Mouse (Mus musculus) sigmoid colon, adult 10 weeks (tissue): ENCODE results near the gene Zfp358. TPM values are rescaled to one million over a fixed set of nuclear protein-coding genes. Genes with fewer than 3 reads are reported as not detected.

Source experiments
- polyA plus RNA-seq: library from polyadenylated mRNA; stranded (reverse); fragments of 350-450 nt; fragmentation: Illumina TruSeq; extraction: RNeasy Lipid Tissue Mini Kit (QIAGEN cat#74804); gene quantifications from one replicate; pipeline ENCODE4 v1.2.3, GENCODE M21; 2014; ENCODE audit warnings: low read depth, low replicate concordance

Zfp358 gene
- 2.6 TPM for polyA plus RNA-seq

DNA sequence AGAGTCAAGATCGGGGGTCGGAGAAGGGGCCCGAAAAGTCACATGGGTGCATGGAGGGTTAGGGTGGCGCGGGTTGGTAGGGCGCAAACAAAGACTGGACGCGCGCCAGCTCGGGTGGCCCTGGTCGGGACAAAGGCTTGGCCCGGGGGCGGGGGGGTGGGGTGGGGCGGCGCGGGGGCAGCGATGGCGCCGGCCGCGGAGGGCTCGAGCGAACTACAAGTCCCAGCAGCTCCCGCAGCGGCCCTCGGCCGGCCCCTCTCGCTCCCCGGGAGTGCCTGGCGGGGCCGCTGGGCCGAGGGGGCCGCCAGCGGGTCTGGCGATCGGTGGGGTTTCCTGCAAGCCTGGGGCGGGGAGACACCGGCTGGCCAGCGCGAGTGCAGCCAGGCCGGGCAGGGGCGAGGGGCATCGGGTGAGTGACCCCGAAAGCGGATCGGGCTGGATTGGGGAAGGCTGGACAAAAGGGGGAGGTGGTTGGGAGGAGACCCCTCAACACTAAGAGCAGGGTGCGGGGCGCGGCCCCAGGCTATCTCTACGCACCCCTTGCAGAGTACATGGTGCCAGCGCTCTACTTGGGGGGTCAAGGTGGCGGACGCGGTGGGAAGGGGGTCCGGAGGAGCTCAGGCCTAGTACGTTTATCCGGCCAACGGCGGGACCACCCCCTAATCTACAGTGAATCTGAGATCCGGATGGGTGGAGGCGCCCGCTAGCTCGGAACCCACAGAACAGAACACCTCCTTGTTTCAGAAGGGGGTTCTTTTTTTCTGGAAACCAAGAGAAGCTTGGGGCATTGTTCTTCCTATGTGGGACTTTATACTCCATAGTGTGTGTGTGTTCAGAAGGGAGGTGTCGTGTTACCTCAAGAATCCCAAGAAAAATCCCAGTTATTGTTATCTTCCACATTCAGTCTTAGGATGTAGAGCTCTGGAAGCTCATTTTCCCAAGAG, at the start of gene Zfp358:
TSS of gene Zfp358 (plus strand) at position 238 of the 944 bp plus-strand sequence.

DNA sequence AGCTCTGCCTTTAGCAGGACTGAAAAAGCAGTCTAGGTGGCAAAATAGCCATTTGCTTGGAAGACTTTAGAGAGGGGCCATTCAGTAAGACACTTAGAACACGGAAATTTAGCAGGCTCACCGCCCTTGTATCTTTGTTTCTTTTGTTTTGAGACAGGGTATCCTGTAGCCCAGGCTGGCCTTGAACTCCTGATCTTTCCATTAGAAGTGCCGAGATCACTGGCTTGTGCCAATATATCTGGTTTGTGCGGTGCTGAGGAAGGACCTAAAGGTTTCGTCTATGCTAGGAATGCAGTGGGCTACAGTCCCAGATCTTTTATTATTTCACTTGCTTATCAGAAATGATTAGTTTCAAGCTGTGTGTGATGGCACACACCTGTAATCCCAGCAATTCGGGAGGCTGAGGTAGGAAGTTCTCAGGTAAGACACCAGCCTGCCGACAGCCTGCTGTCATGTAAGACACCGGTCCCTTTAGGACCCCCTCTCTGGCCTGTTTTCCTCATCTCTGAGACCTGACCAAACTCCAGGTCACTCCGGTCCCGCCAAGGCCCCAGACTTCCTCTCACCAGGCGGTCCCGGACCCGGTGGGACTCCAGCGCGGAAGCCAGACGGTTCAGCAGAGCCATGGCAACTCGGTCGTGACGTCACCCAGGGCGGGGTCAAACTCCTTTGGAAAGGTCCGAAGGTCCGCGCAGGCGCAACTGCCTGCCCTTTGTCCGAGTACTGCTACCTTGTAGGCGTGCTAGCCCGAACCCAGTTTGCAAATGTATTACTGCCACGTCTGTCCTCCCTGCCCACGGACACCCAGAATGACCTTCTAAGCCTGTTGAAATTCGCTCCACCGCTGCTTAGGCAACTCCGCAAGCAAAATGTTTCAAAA, 25.7 kb upstream of the Zfp358 start, which contains the start of gene Pex11g:
TSS of gene Pex11g (minus strand) at position 675 of the 880 bp plus-strand sequence.

DNA sequence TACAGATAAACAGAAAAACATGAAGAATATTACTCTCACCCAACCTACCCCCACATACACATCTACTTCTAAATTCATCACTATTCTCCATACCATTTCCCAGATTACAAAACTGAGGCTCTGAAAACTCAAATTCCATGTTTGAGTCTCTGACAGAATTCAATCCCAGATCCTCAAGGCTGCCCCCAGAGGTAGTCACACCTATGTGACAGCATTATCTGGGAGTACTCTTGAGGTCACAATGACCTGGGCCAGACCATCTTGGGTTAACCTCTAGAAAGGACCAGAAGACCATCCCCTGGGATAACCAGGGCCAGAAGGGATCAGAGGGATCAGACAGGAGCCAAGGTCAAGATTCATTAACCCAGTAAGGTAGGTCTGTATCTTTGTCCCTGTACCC, 22.4 kb upstream of the Zfp358 start, which contains the start of gene Tex45:
TSS of gene Tex45 (plus strand) at position 301 of the 400 bp plus-strand sequence.

DNA sequence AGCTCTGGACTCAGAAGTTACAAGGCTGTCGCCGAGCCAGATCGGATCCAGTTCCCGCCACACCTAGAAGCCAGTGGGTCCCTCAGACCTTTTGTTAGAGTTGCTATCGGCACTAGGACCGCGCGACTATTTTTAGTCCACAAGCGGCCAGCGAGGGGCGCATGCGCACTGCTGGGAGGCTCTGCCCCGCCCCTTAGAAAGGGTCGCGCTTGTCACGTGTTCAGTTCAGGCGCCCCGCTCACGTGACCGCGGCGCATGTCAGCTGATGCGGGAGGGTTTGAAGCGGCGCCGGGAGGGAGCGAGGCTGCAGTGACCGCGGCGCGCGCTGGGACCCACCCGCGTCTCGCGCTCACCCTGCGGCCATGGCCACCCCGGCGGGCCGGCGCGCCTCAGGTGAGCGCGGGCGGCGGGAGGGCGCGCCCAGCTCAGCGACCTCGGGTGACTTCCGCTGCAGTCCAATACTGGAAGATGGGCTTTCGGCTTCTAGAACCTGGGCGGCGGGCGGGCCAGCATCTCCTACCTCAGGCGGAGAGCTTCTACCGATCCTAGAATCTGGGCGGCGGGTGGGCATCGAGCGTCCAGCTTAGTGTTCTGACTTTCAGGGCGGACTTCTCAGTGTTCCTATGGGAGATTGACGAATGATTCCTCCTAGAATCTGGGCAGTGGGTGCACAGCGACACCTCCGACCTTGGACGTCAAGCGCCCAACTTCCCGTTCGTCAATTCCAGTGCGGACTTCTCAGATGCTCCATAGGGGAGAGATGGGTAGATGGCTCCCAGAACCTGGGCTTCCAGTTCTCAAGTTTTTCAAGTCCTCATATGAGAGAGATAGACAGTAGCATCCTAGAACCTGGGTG, 7.5 kb downstream of the Zfp358 start, which contains the start of gene Mcoln1:
TSS of gene Mcoln1 (plus strand) at position 223 of the 856 bp plus-strand sequence.

DNA sequence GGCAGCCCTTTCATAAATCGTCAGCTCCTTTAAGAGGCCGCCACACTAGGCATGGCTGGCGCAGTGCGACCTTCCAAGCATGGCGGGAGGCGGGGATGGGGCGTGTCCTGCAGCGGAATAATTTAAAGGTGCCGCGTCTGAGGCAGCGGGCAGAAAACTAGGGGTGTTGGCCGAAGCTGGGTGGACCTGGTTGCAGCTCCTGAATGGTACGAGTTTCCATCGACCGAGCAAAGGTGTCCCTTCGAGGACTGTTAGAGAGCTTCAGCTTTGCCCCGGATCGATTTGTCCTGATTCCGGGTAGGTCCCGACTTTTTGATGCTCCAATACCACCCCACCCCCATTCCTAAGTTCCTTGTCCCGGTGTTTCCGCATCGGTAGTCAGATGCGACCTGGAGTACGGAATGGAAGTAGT, 22.3 kb downstream of the Zfp358 start, which contains the start of gene Pnpla6:
TSS of gene Pnpla6 (plus strand) at position 125 of the 412 bp plus-strand sequence.

Other genes starting within 250 kb of the Zfp358 start
- 84.5 TPM for gene Insr, start 213.5 kb upstream of the Zfp358 start, polyA plus RNA-seq
- gene A430078G23Rik, start 139.7 kb upstream of the Zfp358 start, polyA plus RNA-seq: 0.41 TPM
- gene Arhgef18, start 100.1 kb upstream of the Zfp358 start, polyA plus RNA-seq: 7.4 TPM
- gene Pex11g, start 25.5 kb upstream of the Zfp358 start, polyA plus RNA-seq: 0.85 TPM
- not detected for gene Tex45, start 22.3 kb upstream of the Zfp358 start, polyA plus RNA-seq
- gene Mcoln1, start 7.3 kb downstream of the Zfp358 start, polyA plus RNA-seq: 27.1 TPM
- gene Pnpla6, start 22.2 kb downstream of the Zfp358 start, polyA plus RNA-seq: 17.3 TPM
- gene C330021F23Rik, start 74.9 kb downstream of the Zfp358 start, polyA plus RNA-seq: 2.2 TPM
- 6.7 TPM for gene Camsap3, start 94.2 kb downstream of the Zfp358 start, polyA plus RNA-seq
- 0.50 TPM for gene Xab2, start 128.2 kb downstream of the Zfp358 start, polyA plus RNA-seq
- 17.8 TPM for gene Pet100, start 128.4 kb downstream of the Zfp358 start, polyA plus RNA-seq
- not detected for gene Pcp2, start 132.4 kb downstream of the Zfp358 start, polyA plus RNA-seq
- gene Stxbp2, start 137.8 kb downstream of the Zfp358 start, polyA plus RNA-seq: 69.0 TPM
- 7.4 TPM for gene Retn, start 162.6 kb downstream of the Zfp358 start, polyA plus RNA-seq
- gene Mcemp1, start 172.6 kb downstream of the Zfp358 start, polyA plus RNA-seq: 0.60 TPM
- gene Fcor, start 179.2 kb downstream of the Zfp358 start, polyA plus RNA-seq: not detected
- 7.8 TPM for gene Trappc5, start 183.2 kb downstream of the Zfp358 start, polyA plus RNA-seq
- 5.3 TPM for gene Fcer2a, start 201.0 kb downstream of the Zfp358 start, polyA plus RNA-seq
- not detected for gene Clec4g, start 227.5 kb downstream of the Zfp358 start, polyA plus RNA-seq